Mouse (Mus musculus) heart, adult 11 months (tissue): ENCODE data around the gene Susd2.
A peak's percentile ranks its signal among the peaks of the same experiment; 100 is the strongest.

ENCODE experiments used
- DNase-seq: peaks from one replicate; pipeline ENCODE4 v3.0.0; 2022

The Susd2 gene

DNA sequence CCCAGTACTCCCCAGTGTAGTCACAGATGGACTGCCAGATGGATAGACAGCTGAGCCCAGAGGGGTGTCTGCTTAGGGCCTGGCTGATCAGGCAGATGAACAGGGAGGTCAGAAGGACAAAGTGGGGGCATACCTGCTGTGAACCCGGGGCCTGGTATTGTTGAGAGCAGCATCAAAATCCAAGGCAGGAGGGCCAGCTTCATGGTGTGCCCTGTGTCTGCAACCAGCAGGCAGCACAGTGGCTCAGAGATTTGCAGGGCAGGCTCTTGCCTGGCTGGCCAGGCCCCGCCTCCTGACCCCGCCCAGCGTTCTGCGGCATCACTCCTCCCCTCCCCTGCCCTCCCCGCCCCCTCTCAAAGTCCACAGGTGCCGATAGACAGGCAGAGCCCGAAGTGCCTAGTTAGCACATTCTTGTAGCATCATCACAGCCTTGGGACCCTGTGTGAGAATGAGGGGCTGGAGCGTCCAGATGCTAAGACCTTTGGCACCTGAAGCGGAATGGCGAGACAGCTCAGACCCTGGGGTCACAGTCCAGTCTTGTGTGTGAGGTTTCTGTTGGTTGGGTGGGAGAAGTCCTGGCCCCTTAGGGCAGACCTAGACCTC, at the start of gene Susd2:
Gene Susd2 (minus strand): TSS at position 268 of the 603 bp plus-strand sequence.
- no peak for DNase-seq

DNA sequence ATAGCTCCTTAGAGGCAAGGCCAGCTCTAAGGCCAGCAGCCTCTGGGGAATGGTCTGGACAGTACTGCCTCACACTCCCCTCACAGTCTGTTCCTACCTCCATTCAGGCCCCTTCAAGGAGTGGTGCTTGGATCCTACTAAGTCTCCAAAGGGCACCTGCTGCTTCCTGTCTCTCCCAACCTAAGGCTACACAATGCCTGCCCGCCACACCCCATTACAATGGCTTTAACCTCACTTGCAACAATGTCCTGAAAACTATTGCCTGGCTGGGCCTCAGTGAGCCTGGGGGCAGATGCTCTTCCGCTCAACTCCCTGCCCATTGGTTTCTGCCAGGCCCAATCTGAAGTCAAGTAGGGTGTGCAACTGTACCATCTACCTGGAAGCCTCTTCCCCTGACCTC, 44.8 kb upstream of the Susd2 start:
- peak; percentile 75 for DNase-seq

DNA sequence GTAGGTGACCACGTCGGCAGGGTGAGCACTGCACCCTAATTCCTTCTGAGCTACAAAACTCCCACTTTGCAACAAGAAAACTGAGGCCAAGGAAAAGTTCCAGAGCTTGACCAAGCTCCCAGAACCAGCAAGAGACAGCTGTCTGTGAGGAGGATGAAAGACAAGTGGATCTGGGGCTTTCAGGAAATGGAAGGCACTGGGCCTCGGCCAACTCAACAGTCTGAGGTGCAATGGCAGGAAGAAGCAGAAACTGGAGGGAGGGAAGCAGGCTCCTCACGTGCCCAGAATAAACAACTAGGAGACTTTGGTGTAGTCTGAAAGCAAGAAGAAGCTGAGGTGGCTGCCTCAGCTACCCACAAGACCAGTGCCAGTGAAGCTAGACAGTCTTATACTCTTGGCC, 42.9 kb upstream of the Susd2 start:
- peak; percentile 87 for DNase-seq

DNA sequence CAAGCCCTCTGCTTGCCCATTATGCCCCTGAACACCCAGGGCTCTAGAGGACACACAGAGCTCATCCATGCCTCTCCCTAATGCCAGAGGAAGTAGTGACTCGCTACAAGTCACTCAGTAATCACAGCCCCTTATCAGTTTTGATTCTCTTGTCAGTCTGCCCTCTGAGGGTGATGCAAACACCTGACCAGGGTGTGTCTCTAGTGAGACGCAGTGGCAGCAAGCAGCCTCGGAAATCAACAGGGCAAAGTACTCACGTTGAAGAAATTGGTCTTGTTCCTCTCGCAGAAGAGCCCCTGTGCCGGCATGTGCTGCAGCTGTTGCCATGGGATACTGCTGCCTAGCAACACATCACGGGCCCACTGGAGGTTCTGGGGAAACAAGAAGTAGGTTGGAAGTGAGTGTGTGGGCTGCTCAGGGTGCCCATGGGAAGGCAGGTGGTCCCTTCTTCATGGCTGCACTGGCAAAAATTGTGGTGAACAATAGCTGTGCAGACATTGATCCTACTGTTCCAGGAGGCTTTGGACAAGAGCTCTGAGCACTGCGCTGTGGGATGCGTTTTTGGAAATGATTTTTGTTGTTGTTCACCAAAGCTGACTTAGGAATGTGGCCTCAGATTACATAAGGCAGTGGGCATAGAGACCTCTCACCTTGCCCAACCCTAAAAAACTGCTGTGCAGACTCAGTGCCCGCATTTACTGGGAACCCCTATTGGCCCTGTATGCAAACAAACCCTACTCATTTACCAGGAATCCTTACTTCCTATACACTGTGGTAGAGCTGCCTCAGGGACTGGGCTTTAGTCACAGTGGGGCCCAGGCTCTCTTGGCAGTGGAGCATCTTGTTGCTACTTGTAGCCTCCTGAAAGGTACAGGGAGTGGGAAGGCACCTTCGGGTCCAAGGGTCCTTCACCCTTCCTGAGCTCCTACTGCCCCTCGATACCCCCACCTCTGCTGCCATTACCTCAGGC, 40.5 kb upstream of the Susd2 start:
- peak; percentile 86 for DNase-seq

DNA sequence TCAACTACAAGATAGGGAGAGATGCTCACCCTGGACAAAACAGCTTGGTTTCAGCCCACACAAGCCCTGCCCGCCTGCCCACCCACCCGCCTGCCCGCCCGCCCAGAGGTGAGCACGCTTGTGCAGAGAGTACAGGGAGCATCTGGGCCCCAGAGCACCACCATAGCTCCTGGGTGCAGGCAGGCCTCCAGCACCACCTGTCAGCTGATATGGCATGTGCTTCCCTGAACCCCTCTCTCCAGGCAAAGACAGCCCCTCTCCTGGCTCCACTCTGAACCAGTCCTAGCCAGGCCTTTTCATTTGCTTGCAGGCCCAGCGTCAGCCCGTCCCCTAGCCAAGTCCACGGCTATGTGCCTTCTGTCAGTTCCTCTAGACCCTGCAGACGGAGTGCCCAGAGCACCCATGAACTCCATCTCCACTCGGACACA, 36.8 kb upstream of the Susd2 start:
- DNase-seq = peak; percentile 84

DNA sequence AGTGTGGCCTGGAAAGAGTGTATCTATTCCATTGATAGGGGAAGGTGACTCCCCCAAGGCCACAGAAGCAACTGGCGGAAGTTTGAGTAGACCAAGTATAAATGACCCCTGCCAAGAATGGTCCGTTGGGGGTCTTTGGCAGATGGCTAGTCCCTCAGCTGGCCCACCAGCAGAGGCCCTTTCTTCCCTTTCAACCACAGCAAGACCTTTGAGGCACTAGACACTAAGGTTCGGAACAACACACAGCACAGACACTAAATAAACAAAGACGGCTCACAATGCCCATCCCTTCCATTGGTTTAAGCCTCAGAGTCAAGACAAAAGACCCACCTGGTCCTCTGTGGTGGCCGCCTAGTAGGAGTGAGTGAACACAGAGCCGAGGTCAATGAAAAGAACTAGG, 35.4 kb upstream of the Susd2 start:
- DNase-seq = peak; percentile 87

DNA sequence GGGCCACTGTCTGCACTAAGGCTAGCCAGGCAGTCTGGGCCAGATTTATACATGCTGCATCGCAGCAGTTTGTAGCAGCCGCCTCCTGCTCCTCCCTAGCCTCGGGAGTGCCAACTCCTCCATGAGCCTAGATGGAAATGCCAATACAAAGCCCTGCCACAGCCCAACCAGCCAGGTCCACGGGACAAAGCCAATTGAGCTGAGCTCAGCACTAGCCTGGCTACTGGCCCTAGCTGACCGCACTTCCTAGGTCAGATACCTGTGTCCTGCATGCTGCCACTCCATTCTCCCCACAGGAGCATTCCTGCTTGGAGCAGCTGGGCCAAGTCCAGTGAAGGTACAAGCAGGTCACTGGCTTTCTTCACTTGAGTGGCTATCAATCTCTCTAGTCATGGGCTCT, 34.2 kb upstream of the Susd2 start:
- peak; percentile 95 for DNase-seq

DNA sequence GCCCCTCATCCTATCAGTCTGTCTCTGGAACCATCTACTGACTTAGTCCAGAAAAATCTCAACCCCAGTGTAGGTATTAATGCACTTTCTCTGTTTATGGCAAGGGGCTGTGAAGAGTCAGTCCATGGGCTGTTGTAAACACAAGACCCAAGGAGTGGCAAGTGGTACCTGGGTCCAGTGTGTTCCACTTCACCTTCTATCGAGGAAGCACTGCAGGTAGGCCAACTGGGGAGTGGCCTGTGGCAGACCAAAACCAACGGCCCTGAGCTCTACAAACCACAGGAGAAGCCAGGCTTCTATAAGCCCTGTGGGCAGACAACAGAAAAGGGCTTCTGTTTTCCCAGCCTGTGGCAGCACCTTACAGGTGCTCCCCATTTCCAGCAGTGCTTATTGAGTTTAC, 33.8 kb upstream of the Susd2 start:
- DNase-seq = peak; percentile 89

DNA sequence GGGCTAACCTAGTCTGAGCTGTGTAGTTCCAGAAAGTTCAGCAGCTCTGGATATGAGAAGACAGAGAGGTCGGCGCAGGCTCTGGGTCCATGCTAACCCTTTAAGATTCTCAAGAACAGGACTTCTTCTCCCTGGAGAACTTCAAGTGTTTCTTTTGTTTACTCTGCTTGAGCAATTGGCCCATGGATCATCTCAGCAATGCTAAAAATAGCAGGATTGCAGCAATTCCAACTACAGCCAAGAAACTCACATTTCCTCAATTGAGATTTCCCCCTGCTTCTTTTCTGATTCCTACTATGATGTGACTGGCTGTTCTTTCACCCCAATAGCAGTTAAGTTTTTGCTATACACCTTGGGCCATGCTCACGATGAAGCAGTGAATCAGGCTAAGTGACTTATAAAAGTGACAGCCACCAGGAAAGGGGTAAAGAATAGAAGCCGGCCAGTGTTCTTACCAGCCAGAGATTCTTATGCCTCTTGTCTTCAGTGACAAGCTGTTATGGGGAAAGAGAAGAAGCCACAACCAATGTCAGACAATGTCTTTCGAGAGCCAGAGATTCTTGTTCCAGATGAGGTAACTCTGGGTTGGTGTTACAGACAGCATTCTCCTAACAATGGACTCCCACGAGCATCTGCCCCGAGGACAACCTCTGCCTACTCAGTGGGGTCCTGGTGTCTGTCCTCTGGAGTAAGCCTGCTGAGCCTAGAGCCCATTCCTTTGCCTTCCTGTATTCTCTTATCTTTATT, 33.2 kb upstream of the Susd2 start:
- DNase-seq = peak; percentile 97

DNA sequence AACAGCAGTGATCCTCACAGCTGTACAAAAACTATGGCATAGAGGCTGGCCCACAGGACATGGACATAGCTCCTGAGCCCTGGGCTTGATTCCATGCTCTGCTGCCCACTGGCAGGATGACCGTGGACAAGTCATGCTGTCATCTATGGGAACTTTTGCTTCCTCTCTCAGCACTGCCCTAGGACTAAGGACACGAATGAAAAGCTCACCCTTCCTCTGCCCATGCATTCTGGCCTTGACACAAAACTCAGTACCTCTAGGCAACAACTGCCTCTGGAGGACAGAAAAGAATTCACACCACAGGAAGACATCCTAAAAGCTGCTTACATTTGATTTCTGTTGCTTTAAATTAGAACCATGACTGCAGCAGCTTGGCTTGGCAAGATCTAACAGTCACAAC, 32.5 kb upstream of the Susd2 start:
- no peak for DNase-seq

DNA sequence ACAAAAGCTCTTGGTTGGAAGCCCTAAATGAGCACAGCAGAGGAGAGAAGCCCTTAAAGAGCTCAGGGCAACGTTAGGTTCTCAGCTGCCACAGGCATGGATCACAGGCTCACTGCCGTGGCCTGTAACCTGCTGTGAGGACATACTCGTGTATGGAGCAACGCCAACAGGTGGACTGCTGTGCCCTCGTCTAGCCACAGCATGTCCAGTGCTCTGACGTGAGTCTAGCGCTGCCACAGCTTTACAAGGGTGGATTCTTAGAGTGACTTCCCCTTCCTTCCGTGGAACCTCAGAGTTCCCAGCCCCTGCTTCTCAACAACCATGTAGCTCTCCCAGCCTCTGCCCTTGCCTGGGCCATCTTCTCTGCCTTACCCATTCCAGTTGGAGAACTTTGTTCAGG, 31.8 kb upstream of the Susd2 start:
- no peak for DNase-seq

DNA sequence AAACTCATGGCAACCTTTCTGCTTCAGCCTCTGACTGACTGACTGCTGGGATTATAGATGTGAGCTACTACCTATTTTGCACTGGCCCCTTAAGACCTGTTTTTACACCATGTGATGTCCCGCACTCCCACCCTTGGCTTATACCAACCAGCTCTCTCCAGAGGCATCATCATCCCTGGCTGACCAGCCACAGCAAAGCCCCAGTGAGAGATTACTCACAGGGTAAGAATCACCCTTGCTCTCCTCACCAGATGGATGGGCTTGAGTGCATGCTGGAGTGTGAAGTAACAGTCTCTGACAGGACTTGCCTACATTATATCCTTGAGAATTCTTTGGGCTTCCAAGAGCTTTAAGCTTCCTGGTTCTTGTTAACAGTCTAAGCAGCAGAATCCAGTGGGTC, 26.1 kb upstream of the Susd2 start:
- DNase-seq = no peak

DNA sequence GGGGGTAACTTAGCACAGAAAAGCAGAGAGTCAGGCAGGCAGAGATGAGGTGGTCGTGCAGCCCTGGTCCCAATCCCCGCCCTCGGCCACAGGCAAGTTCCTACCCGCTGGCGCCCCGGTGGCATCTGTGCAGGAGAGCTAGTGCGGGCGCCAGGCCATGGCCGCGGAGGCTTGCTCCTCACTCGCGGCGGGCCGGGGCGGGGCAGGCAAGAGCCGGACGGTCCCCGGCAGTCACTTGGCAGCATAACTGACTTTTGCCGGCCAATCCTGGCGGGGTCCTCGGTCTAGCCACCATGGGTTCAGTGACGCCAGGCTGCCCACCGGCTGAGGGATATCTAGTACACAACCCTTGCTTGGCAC, 24.1 kb upstream of the Susd2 start:
- no peak for DNase-seq

DNA sequence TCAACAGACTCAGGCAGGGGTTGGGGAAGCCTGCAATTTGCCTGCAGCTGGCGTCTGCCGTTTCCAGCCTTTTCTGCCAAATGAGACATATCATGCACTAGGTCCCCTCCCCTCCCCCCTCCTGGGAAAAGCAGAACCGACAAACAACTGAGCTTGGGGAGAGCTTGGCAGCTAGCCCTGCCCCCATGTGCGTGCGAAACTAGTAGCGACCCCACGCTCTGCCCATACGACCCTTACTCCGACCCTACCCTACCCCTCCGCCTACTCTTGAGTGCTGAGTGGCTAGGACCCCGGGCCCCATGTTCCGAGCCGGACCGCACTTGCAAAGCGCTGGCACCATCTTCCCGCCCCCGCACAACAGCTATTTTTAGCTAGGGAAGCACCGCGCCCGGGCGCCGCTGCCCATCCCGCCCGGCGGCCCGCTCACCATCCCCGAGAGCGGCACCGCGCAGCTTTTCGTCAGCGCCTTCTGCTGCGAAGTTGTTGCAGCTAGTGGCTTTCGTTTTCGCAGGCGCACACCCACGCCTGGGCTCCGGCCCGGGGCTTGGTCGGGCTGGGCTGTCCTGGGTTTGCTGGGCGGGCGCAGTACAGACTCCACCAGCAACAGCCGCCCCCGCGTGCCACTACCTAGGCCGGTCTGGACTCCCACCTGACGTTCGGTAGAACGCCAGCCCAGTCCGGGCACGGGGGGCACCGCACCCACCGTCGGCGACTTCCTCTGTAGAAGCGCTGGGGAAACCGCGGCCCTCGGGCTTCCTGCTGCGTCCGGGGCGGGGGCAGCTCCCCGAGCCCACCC, 23.5 kb upstream of the Susd2 start:
- DNase-seq = peak; percentile 98

DNA sequence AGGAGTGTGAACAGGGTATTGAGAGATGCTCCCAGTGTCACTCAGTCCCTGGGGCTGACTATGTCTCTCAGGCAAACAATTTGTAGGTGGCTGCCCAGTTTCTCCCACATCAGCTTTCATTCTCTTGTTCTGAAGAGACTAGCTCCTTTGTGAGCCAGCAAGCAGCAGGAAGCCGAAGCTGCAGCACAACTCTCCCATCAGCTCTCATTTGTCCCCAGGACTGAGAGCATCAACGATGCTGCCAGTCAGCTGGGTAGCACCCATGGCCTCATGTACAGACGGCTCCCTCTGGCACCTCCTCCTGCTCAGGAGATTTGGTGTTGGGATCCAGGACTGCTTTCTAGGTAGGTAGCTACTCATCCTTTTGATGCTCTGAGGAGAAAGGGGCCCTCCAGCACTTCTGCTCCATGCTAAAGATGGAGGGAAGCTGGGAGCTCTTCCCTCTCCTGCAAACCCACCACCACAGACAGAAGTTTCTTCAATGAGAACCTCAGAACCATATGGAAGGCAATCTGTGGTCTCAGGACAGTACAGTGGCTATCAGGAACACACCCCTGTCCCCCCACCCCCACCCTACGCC, 22.7 kb upstream of the Susd2 start:
- DNase-seq = no peak

DNA sequence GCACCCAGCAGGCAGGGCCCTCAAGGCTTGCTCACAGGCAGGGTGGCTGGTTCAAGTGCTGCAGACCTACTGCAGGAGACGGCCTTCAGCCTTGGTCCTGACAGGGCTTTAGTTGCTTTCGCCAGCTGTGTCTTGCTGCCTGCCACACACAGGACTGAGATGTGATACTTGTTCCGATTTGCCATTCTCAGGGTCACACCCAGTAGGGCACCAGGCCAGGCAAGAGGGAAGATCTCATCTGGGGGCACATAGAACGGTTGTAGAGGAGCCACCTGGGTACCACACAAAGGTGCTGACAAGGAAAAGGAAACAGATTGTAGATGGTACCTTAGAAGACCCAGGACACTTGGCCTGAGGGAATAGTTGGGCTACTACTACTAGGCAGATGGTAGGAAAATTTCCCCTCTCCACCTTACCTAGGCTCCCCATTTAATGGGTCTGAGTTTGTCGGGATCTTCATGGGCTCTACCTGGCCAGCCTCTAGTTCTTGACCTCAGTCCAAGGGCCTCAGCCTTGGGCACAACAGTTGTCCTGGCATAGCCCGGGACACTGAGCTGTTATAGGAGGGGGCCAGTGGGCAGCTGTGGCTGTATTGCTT, 21.0 kb upstream of the Susd2 start:
- DNase-seq = no peak

DNA sequence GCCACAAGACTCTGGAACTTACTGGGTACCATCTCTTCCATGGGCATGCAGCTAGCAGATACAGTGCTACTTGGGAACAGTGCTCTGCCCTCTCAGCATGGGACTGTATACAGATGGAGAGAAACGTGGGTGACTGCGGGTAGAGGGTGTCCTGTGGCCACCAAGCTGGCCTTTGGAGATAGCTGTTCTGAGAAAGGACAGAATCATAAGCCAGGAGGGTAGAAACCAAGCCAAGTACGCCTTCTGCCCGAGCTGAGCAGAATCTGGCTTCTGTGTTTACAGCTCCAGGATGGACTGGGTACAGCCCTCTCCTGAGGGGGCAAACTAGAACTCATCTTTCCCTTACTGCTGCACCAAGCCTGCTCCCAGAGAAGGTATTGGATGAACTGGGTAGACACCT, 18.8 kb upstream of the Susd2 start:
- DNase-seq = no peak

DNA sequence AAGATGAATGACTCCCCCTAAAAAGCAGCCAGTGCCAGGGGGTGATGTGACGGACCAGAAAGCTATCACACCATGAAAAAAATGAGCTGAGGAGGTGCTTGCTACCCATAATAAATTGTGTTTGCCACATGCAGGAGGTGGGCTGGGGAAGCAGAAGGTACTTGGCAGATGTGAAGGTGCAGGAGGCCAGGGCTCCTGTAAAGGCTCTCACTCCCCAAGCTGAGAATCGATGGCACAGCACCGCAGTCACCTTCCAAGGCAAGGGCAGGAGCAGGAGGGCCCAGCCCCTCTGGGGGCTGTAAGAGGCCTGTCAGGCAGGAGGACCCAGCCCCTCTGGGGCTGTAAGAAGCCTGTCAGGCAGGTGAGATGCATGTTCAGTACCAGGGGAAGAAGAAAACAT, 18.1 kb upstream of the Susd2 start:
- no peak for DNase-seq

DNA sequence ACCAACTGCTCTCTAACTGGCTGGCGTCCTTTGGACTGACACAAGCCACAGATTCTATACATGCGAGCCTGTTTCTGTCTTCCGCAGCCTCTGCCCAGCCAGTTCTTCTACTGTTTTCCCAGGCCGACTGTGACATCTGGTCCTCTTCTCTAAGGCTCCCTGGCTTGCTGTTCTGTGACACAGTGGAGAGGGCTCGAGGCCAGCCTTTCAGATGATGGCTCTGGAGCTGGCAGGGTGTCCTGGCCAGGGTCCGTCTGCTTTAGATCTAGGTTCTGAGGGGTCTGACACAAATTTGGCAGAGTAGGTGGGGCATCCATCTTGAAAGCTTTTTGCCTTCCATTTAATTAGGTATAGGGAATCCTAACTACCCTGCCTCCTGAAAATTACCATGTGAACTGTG, 17.6 kb upstream of the Susd2 start:
- no peak for DNase-seq

DNA sequence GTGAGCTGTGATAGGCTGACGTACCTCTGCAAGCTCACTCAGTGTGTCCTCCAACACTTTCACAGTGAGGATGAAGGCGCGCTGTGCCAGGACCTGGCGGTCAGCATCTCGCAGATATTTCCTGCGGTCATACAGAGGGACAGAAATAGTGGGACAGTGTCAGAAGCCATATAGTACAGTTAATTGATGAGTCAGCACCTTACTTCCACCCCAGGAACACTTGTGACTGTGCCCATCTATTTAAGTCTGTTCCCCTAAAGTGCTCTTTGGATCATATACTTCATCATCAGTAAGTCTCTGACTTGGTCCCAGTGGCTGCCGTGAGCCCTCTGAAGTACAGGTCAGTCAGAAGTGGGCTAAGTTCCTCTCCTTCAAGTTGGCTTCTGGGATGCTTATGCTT, 14.0 kb upstream of the Susd2 start:
- DNase-seq = no peak

DNA sequence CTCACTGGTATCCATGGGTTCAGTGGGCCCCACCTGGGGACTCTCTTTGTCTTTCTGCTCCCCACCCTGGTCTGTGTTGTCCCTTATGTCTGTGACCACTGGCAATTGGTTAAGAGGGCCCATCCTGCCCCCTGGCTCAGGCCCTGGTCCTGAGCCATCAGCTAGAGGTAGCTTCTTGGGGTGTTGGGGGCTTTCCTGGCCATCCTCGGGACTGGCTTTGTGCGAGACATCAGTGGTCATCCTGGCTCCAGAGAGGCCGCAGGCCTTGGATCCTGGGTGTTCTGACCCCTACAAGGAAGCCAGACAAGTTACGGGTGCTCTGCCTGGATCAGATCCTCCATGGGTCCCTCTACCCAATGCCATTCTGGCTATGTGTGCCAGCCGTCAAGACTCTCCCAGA, 13.4 kb upstream of the Susd2 start:
- peak; percentile 91 for DNase-seq

DNA sequence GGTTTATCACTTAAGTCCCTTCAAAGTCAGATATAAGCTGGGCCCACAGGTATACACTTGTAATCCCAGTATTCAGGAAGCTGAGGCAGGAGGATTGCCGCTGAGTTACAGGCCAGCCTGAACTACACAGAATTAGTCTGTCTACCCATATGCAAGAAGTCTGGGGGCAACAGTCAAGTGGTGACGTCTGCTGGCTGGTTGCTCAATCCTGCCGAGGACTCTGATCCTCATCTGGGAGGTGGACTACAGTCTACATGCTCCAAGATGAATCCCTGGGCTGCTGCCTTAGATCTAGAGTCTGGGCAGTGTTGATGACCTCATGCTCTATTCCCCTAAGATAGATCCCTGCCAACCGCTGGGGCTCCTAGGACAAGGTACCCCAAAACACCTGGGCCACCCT, 10.2 kb upstream of the Susd2 start:
- no peak for DNase-seq
